Mouse (Mus musculus): ENCODE measurements at regions not wholly inside any gene's neighbourhood (a gene's known extent, or its start where the extent isn't known, plus 50 kb on each side); places are given as distances from the start of the nearest gene placed in this dataset.
A peak's percentile ranks its signal among the peaks of the same experiment; 100 is the strongest.

DNA sequence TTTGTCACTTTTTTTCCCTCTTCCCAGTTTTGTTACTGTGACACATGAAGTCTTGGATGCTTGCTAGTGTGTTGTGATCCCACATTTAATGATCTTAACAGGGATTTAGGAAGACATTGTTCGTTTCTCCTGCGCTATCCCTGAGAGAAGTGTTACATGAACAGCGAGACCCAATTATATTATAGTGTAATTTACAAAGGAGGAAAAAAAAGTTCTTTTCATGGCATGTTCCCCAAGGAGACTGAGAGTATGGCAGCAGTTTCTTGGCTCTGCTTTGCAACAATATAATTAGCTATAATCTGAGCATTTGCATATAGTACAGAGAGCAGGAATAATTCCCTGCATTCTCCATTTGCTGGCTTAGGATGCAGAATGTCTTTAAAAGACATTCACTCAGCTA, 168.6 kb downstream of the Insc start:
- H3K27ac ChIP-seq (ENCODE audit: low read length): no peak overlapping the region
- no peak overlapping the region for H3K9ac ChIP-seq (replicated peaks; ENCODE audit: low read depth, low read length)
- 88% methylated on average over 3 of the region's 3 CpGs for whole genome bisulfite sequencing
- no peak overlapping the region for H3K4me3 ChIP-seq (ENCODE audit: low read depth, low read length)
- no peaks in the 10 kb centered on the region for H3K4me1 ChIP-seq (ENCODE audit: control insufficient read depth, insufficient read depth, low read length)
- H3K9me3 ChIP-seq (ENCODE audit: control insufficient read depth, low read depth, low read length): 0 out of 2 replicates have a peak, but pooled peaks cover 3% of the 10 kb centered on the region
- no peaks in the 10 kb centered on the region for H3K36me3 ChIP-seq (ENCODE audit: control insufficient read depth, insufficient read depth, low read length)
- no peaks in the 10 kb centered on the region for H3K27me3 ChIP-seq (ENCODE audit: control insufficient read depth, insufficient read depth, low read length)
- no peak for ATAC-seq (ENCODE audit: insufficient number of reproducible peaks, insufficient read depth, low FRiP score, low read depth)
- H3K4me2 ChIP-seq (replicated peaks; ENCODE audit: low read depth, low read length): no peak overlapping the region

- Histone ChIP-seq H3K27ac (ENCODE audit: low read length) (no peak overlapping the region), H3K4me1 (ENCODE audit: control insufficient read depth, insufficient read depth, low read length) (no peaks in the 10 kb centered on the region), H3K9ac (replicated peaks; ENCODE audit: low read depth, low read length) (no peak overlapping the region), H3K36me3 (ENCODE audit: control insufficient read depth, insufficient read depth, low read length) (no peaks in the 10 kb centered on the region), H3K27me3 (ENCODE audit: control insufficient read depth, insufficient read depth, low read length) (no peaks in the 10 kb centered on the region), H3K4me3 (ENCODE audit: low read depth, low read length) (no peak overlapping the region), H3K4me2 (replicated peaks; ENCODE audit: low read depth, low read length) (no peak overlapping the region), H3K9me3 (ENCODE audit: control insufficient read depth, low read depth, low read length) (no peaks in the 10 kb centered on the region)
- 2% methylated on average over 3 of the region's 3 CpGs for WGBS
- peak; percentile 74; the same call in 1 of the 2 replicates for ATAC-seq (ENCODE audit: insufficient number of reproducible peaks, insufficient read depth, low FRiP score, low read depth)
Measured at GRCm38 (mm10) chr7:114922155-114922554, 178.7 kb downstream of the Insc start.

DNA sequence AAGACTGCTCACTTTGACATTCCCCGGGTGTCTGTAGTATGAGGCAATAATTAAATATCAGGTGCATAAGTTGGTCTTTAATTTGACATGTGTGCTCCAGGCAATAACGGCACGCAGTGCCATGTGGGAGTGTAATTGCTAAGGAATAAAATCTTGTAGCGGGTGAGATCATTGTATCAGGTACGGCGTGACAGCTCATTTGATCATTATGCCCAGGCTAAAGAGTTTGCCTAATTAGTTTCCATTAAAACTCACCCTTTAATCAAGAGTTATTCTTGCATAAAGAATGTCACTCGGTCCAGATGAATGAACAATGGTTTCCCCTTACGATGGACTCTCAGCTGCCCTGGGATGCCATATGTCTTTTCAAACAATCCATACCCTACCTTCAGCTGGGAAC, 190.4 kb downstream of the Insc start:
- ATAC-seq (ENCODE audit: insufficient number of reproducible peaks, insufficient read depth, low FRiP score, low read depth): no peak
- 90% methylated on average over 8 of the region's 8 CpGs for WGBS

DNA sequence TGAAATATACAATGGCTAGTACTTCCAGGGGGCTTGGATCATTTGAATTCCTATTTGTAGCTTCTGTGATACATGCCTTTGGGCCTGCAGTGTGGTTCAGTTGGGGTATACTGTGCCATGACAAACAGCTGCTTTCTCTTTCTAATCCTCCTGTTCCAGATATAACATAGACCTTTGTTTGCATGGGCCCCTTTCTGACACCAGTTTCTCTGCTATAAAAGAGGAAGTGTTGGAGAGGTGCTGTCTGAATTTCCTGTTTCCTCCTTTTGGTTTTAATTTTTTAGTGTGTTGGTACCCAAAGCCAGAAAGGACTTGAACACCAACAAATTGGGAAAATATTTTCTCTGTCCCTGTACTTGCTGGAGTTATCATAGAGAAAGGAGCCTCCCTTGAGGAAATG, 207.3 kb downstream of the Insc start:
- ATAC-seq (ENCODE audit: insufficient number of reproducible peaks, insufficient read depth, low FRiP score, low read depth): no peak
- H3K27me3 ChIP-seq (ENCODE audit: control insufficient read depth, insufficient read depth, low read length): no peaks in the 10 kb centered on the region
- no peaks in the 10 kb centered on the region for H3K9me3 ChIP-seq (ENCODE audit: control insufficient read depth, low read depth, low read length)
- no peaks in the 10 kb centered on the region for H3K36me3 ChIP-seq (ENCODE audit: control insufficient read depth, insufficient read depth, low read length)
- H3K27ac ChIP-seq (ENCODE audit: low read length): no peak overlapping the region
- H3K9ac ChIP-seq (replicated peaks; ENCODE audit: low read depth, low read length): no peak overlapping the region
- H3K4me2 ChIP-seq (replicated peaks; ENCODE audit: low read depth, low read length): no peak overlapping the region
- H3K4me1 ChIP-seq (ENCODE audit: control insufficient read depth, insufficient read depth, low read length): no peaks in the 10 kb centered on the region
- H3K4me3 ChIP-seq (ENCODE audit: low read depth, low read length): no peak overlapping the region

More for the DNA sequence above, 190.4 kb downstream of the Insc start:
- Histone ChIP-seq H3K27ac (ENCODE audit: low read length) (no peak overlapping the region), H3K4me1 (ENCODE audit: control insufficient read depth, insufficient read depth, low read length) (no peaks in the 10 kb centered on the region), H3K9me3 (ENCODE audit: control insufficient read depth, low read depth, low read length) (no peaks in the 10 kb centered on the region), H3K9ac (replicated peaks; ENCODE audit: low read depth, low read length) (no peak overlapping the region), H3K4me3 (ENCODE audit: low read depth, low read length) (no peak overlapping the region), H3K36me3 (ENCODE audit: control insufficient read depth, insufficient read depth, low read length) (no peaks in the 10 kb centered on the region), H3K4me2 (replicated peaks; ENCODE audit: low read depth, low read length) (no peak overlapping the region), H3K27me3 (ENCODE audit: control insufficient read depth, insufficient read depth, low read length) (no peaks in the 10 kb centered on the region)

GRCm38 (mm10) chr7:114963206-114963605, 219.7 kb downstream of the Insc start:
- no peaks in the 10 kb centered on the region for H3K27me3 ChIP-seq (ENCODE audit: control insufficient read depth, insufficient read depth, low read length)
- no peak overlapping the region for H3K4me3 ChIP-seq (ENCODE audit: low read depth, low read length)
- H3K27ac ChIP-seq (ENCODE audit: low read length): no peak overlapping the region
- H3K4me1 ChIP-seq (ENCODE audit: control insufficient read depth, insufficient read depth, low read length): no peaks in the 10 kb centered on the region
- no peak overlapping the region for H3K9ac ChIP-seq (replicated peaks; ENCODE audit: low read depth, low read length)
- no peak for ATAC-seq (ENCODE audit: insufficient number of reproducible peaks, insufficient read depth, low FRiP score, low read depth)
- no peaks in the 10 kb centered on the region for H3K36me3 ChIP-seq (ENCODE audit: control insufficient read depth, insufficient read depth, low read length)
- no peaks in the 10 kb centered on the region for H3K9me3 ChIP-seq (ENCODE audit: control insufficient read depth, low read depth, low read length)
- 52% methylated on average over 5 of the region's 5 CpGs for WGBS
- no peak overlapping the region for H3K4me2 ChIP-seq (replicated peaks; ENCODE audit: low read depth, low read length)

DNA sequence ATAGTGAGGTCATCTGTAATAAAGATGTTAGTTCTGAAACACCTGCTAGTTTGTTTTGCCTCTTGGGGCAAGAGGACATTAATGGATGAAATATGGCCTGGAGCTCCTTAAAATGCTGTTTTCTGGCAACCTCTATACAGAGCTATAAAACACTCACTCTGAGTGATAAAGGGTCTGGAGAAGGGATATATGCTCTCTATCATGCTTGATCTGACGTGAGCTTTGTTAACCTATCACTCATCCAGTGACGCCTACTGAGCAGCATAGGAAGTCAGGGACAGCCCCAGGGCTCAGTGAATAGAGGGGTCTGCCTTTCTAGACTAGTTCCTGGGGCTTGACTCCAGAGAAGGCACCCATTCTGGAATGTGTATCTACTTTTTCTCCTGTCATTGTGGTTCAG, 222.4 kb downstream of the Insc start:
- no peaks in the 10 kb centered on the region for H3K36me3 ChIP-seq (ENCODE audit: control insufficient read depth, insufficient read depth, low read length)
- WGBS: 28% methylated on average over 2 of the region's 2 CpGs

DNA sequence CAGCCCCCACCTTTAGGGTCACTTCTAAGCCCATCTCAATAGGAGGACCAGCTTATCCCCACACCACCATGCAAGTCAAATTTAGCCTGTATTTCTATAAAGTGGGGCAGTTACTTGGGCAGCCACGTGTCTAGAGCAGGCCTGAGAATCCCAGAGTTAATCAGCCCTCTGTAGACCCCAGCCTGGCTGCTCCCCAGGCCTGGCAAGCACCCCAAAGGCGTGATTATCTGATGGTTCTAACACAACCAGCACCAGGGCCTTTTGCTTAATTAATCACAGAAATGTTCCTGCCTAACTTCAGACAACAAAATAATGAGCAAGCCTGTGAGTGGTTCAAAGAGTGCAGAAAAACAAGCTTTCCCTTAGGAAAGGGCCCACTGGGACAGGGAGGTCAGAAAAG, 243.0 kb downstream of the Insc start:
- H3K4me1 ChIP-seq (ENCODE audit: control insufficient read depth, insufficient read depth, low read length): no peaks in the 10 kb centered on the region
- no peaks in the 10 kb centered on the region for H3K9me3 ChIP-seq (ENCODE audit: control insufficient read depth, low read depth, low read length)
- no peak overlapping the region for H3K4me3 ChIP-seq (ENCODE audit: low read depth, low read length)
- H3K4me2 ChIP-seq (replicated peaks; ENCODE audit: low read depth, low read length): no peak overlapping the region
- no peak overlapping the region for H3K27ac ChIP-seq (ENCODE audit: low read length)
- H3K36me3 ChIP-seq (ENCODE audit: control insufficient read depth, insufficient read depth, low read length): no peaks in the 10 kb centered on the region
- no peak overlapping the region for H3K9ac ChIP-seq (replicated peaks; ENCODE audit: low read depth, low read length)
- WGBS: 54% methylated on average over 2 of the region's 2 CpGs
- no peak for ATAC-seq (ENCODE audit: insufficient number of reproducible peaks, insufficient read depth, low FRiP score, low read depth)
- no peaks in the 10 kb centered on the region for H3K27me3 ChIP-seq (ENCODE audit: control insufficient read depth, insufficient read depth, low read length)

More for the DNA sequence above, 222.4 kb downstream of the Insc start:
- Histone ChIP-seq H3K4me1 (ENCODE audit: control insufficient read depth, insufficient read depth, low read length) (no peaks in the 10 kb centered on the region), H3K27me3 (ENCODE audit: control insufficient read depth, insufficient read depth, low read length) (no peaks in the 10 kb centered on the region), H3K27ac (ENCODE audit: low read length) (no peak overlapping the region), H3K9me3 (ENCODE audit: control insufficient read depth, low read depth, low read length) (no peaks in the 10 kb centered on the region), H3K9ac (replicated peaks; ENCODE audit: low read depth, low read length) (no peak overlapping the region), H3K4me2 (replicated peaks; ENCODE audit: low read depth, low read length) (no peak overlapping the region), H3K4me3 (ENCODE audit: low read depth, low read length) (no peak overlapping the region)
- ATAC-seq (ENCODE audit: insufficient number of reproducible peaks, insufficient read depth, low FRiP score, low read depth): no peak

DNA sequence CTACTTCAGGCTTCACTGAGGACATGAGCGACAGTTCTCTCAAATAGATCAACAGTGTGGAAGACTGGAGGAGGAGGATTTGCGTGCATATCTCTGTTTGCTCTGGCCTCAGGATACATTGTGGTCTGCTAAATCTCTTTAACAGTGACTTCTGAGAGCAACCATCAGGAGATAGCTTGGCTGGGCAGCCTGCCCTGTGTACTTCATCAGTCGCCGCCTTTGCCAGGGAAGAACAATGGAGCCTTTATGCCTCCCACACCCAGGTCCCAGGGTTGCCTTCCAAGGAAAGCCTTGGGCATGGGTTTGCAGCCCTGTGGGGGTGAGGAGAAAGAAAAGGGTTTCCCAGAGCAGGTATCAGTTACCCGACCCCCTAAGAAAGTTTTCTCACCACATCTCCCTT, 247.8 kb downstream of the Insc start:
- no peaks in the 10 kb centered on the region for H3K4me1 ChIP-seq (ENCODE audit: control insufficient read depth, insufficient read depth, low read length)
- no peak for ATAC-seq (ENCODE audit: insufficient number of reproducible peaks, insufficient read depth, low FRiP score, low read depth)
- no peak overlapping the region for H3K4me3 ChIP-seq (ENCODE audit: low read depth, low read length)
- no peak overlapping the region for H3K4me2 ChIP-seq (replicated peaks; ENCODE audit: low read depth, low read length)
- 71% methylated on average over 5 of the region's 5 CpGs for WGBS
- H3K9me3 ChIP-seq (ENCODE audit: control insufficient read depth, low read depth, low read length): no peaks in the 10 kb centered on the region
- no peaks in the 10 kb centered on the region for H3K27me3 ChIP-seq (ENCODE audit: control insufficient read depth, insufficient read depth, low read length)
- no peaks in the 10 kb centered on the region for H3K36me3 ChIP-seq (ENCODE audit: control insufficient read depth, insufficient read depth, low read length)
- no peak overlapping the region for H3K9ac ChIP-seq (replicated peaks; ENCODE audit: low read depth, low read length)
- H3K27ac ChIP-seq (ENCODE audit: low read length): no peak overlapping the region

GRCm38 (mm10) chr7:114992440-114992839, 248.9 kb downstream of the Insc start:
- H3K4me1 ChIP-seq (ENCODE audit: control insufficient read depth, insufficient read depth, low read length): no peaks in the 10 kb centered on the region
- no peak for ATAC-seq (ENCODE audit: insufficient number of reproducible peaks, insufficient read depth, low FRiP score, low read depth)
- 87% methylated on average over 3 of the region's 3 CpGs for WGBS

More at GRCm38 (mm10) chr7:114992440-114992839, 248.9 kb downstream of the Insc start:
- H3K27ac ChIP-seq (ENCODE audit: low read length): no peak overlapping the region
- H3K36me3 ChIP-seq (ENCODE audit: control insufficient read depth, insufficient read depth, low read length): no peaks in the 10 kb centered on the region
- no peak overlapping the region for H3K9ac ChIP-seq (replicated peaks; ENCODE audit: low read depth, low read length)
- H3K27me3 ChIP-seq (ENCODE audit: control insufficient read depth, insufficient read depth, low read length): no peaks in the 10 kb centered on the region
- H3K4me3 ChIP-seq (ENCODE audit: low read depth, low read length): no peak overlapping the region
- no peaks in the 10 kb centered on the region for H3K9me3 ChIP-seq (ENCODE audit: control insufficient read depth, low read depth, low read length)
- H3K4me2 ChIP-seq (replicated peaks; ENCODE audit: low read depth, low read length): no peak overlapping the region

Measured in stomach, embryonic 14.5 days (tissue).